Mouse (Mus musculus): ENCODE measurements around the gene Prdm11. TPM values are rescaled to one million over a fixed set of nuclear protein-coding genes. Genes with fewer than 3 reads are reported as not detected.
A peak's percentile ranks its signal among the peaks of the same experiment; 100 is the strongest.

Gene Prdm11
- total and polyA plus RNA-seq, 2 experiments from 2014 or later, result 1.5 to 7.9 TPM

DNA sequence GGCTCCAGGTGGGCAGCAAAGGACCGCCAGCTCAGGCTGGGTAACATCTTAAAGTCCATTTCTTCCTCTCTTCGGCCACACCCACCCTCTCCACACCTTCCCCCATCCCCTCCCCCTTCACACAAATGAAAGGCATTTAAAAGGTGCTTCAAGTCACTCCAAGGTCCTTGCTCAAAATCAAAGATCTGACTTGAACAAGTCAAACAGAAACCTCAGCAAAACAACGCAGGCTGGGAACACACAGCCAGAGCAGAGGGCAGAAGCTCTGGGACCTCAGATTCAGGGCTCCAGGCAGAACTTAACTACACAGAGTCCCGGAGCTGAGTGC is 78.2 kb downstream of the Prdm11 start:
- Histone ChIP-seq H3K27ac (ENCODE audit: low read depth, low read length) (no peak overlapping the region), H3K4me1 (ENCODE audit: insufficient read depth) (no peaks in the 10 kb centered on the region), H3K4me2 (ENCODE audit: low read depth) (no peak overlapping the region), H3K36me3 (ENCODE audit: insufficient read depth) (peaks cover 12% of the 10 kb centered on the region), H3K9me3 (ENCODE audit: low read length) (no peaks in the 10 kb centered on the region), H3K4me3 (ENCODE audit: low read depth, low read length) (no peak overlapping the region), H3K9ac (no peak overlapping the region), H3K27me3 (ENCODE audit: insufficient read depth, low read length) (no peaks in the 10 kb centered on the region)
- DNase-seq, result no peak
- 57% methylated on average over 4 of the region's 4 CpGs for WGBS
- ATAC-seq, result no peak
- TF ChIP-seq CTCF (IDR thresholded peaks at IDR 0.05; ENCODE audit: low read depth), result no peak

DNA sequence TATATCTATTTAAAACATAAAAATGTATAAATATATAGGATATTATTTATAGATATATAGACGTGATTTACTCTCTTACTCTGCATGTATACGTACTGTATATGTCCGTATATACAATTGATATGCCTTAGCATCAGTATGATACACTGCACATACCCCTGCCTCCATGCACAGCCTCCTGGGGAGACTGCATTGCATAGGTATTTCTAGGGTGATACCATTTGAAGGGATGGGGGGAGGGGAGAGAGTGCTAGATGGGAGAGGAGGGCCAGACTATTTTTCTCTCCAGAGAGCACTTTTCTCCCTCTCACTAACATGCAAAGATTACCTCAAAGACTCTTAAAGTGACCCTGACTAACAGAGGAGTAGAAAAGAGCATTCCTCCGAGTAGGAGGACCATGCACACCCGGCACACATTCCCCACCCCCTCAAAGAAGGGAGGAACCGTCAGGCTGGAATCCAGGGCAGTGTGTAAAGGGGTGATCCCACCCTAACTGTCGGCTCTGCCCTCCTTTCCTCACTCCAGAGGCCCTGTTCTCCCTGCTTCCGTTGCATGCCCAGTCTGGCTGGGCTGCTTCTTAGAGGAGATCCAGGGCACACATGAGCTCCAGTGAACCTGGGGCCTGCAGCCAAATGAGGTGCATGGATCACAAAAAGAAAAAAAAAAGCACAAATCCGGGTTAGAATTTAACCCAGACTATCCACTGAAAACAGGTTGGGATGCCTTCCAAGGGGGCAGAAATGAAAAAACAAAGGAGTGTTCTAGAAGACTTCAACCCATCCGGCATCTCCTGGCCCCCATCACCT is 78.7 kb downstream of the Prdm11 start:
- Histone ChIP-seq H3K4me1 (ENCODE audit: insufficient read depth) (no peaks in the 10 kb centered on the region), H3K9me3 (ENCODE audit: low read length) (no peaks in the 10 kb centered on the region), H3K27me3 (ENCODE audit: insufficient read depth, low read length) (no peaks in the 10 kb centered on the region), H3K9ac (no peak overlapping the region), H3K36me3 (ENCODE audit: insufficient read depth) (peaks cover 6% of the 10 kb centered on the region; the same call in 1 of the 2 replicates), H3K27ac (ENCODE audit: low read depth, low read length) (no peak overlapping the region), H3K4me3 (ENCODE audit: low read depth, low read length) (no peak overlapping the region), H3K4me2 (ENCODE audit: low read depth) (no peak overlapping the region)
- WGBS, result 28% methylated on average over 10 of the region's 10 CpGs
- peak; percentile 64 for ATAC-seq
- DNase-seq, result peak; percentile 9
- no peak for TF ChIP-seq CTCF (IDR thresholded peaks at IDR 0.05; ENCODE audit: low read depth)

DNA sequence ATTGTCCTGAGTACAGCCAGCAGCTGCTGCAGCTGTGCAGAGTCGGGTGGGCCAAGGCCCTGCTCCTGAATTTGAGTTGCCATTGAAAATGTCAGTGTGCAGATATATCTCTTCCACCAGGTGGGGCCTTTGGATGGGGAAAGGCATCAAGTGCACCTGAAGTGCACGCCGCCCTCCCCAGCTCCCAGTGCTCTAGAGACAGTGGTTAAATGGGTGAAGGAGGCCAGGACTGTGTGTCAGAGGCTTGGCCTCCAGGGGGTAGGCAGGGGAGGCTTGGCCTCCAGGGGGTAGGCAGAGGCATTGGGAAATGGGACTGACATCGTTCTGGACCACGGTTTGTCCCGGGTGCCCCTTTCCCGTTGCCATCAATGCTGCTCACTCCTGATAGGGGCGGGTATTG is 79.7 kb downstream of the Prdm11 start:
- 0 out of 2 replicates have a peak, but pooled peaks cover 5% of the 10 kb centered on the region for H3K36me3 ChIP-seq (ENCODE audit: insufficient read depth)
- 57% methylated on average over 8 of the region's 8 CpGs for WGBS
- no peak overlapping the region for H3K4me2 ChIP-seq (ENCODE audit: low read depth)
- DNase-seq (no peak), ATAC-seq (no peak)
- H3K4me3 ChIP-seq (ENCODE audit: low read depth, low read length), result no peak overlapping the region
- no peak overlapping the region for H3K9ac ChIP-seq
- no peak overlapping the region for H3K27ac ChIP-seq (ENCODE audit: low read depth, low read length)
- H3K4me1 ChIP-seq (ENCODE audit: insufficient read depth), result no peaks in the 10 kb centered on the region
- H3K27me3 ChIP-seq (ENCODE audit: insufficient read depth, low read length), result no peaks in the 10 kb centered on the region
- TF ChIP-seq CTCF (IDR thresholded peaks at IDR 0.05; ENCODE audit: low read depth), result peak; percentile 36
- H3K9me3 ChIP-seq (ENCODE audit: low read length), result no peaks in the 10 kb centered on the region

DNA sequence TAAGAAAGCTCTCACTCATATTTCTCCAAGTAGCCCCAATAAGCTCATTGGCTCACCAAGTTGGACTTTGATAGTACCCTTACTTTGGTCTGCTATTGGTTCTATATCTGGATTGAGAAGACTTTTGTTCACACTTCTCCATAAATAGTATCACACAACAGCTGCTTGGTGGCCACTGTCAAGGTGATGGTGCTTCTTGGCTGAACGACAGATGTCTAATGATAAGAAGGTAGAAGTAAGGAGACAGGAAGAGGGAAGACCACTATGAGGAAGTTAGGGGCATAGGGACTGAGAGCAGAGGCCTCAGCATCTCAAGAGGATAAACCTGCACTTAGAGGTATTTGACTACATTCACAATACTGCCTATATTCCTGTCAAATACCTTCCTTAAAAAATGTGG is 81.6 kb downstream of the Prdm11 start:
- ATAC-seq (no peak), DNase-seq (no peak)
- no peak overlapping the region for H3K4me3 ChIP-seq (ENCODE audit: low read depth, low read length)
- no peaks in the 10 kb centered on the region for H3K9me3 ChIP-seq (ENCODE audit: low read length)
- no peaks in the 10 kb centered on the region for H3K4me1 ChIP-seq (ENCODE audit: insufficient read depth)
- H3K36me3 ChIP-seq (ENCODE audit: insufficient read depth), result 0 out of 2 replicates have a peak, but pooled peaks cover 3% of the 10 kb centered on the region
- TF ChIP-seq CTCF (IDR thresholded peaks at IDR 0.05; ENCODE audit: low read depth), result no peak
- no peaks in the 10 kb centered on the region for H3K27me3 ChIP-seq (ENCODE audit: insufficient read depth, low read length)
- H3K27ac ChIP-seq (ENCODE audit: low read depth, low read length), result no peak overlapping the region
- H3K9ac ChIP-seq, result no peak overlapping the region
- 97% methylated on average over 1 of the region's 1 CpGs for WGBS
- no peak overlapping the region for H3K4me2 ChIP-seq (ENCODE audit: low read depth)

DNA sequence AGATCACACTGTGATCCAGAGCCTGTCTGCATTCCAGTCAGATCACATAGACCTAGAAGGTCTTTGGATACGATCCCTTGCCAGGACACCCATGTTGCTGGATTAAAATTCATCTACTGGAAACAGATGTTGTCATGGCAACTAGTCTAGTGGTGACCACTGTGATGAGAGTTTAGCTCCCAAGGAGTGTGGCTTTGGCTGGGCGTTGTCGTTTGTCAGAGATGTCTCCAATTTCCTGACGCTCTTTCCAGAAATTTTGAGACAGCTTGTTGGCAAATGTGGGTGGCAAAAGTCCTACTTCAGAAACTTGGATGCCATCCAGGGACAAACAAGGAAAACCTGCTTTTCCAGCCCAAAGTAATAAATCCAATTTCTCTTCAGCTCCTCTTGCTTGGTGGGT is 87.3 kb downstream of the Prdm11 start:
- TF ChIP-seq CTCF (IDR thresholded peaks at IDR 0.05; ENCODE audit: low read depth), result no peak
- Histone ChIP-seq H3K36me3 (ENCODE audit: insufficient read depth) (no peaks in the 10 kb centered on the region), H3K4me2 (ENCODE audit: low read depth) (no peak overlapping the region), H3K27me3 (ENCODE audit: insufficient read depth, low read length) (no peaks in the 10 kb centered on the region), H3K4me3 (ENCODE audit: low read depth, low read length) (no peak overlapping the region), H3K9ac (no peak overlapping the region), H3K9me3 (ENCODE audit: low read length) (no peaks in the 10 kb centered on the region), H3K27ac (ENCODE audit: low read depth, low read length) (no peak overlapping the region), H3K4me1 (ENCODE audit: insufficient read depth) (no peaks in the 10 kb centered on the region)
- ATAC-seq, result no peak; the same call in 1 of the 2 replicates
- WGBS, result 44% methylated on average over 4 of the region's 4 CpGs
- peak; percentile 47 for DNase-seq

DNA sequence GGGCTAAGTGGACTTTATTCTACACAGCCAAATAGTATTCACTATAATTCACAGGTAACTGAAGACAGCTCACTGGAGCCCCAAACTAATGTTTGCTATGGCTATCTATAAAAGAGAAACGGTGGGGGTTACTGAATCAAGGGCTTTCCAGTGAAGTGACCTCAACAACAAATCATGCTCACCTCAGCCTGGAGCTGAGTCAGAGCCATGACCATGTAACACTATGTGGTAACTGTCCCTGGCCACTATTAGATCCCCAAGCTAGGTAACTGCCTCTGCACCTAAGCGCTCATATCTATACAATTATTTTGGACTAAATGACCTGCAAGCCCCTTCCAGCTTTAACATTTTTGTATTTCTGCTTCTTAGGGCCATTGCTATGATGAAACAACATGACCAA is 89.0 kb downstream of the Prdm11 start:
- TF ChIP-seq CTCF (IDR thresholded peaks at IDR 0.05; ENCODE audit: low read depth), result no peak
- ATAC-seq (no peak), DNase-seq (no peak)
- H3K27me3 ChIP-seq (ENCODE audit: insufficient read depth, low read length), result no peaks in the 10 kb centered on the region
- no peak overlapping the region for H3K9ac ChIP-seq
- WGBS, result 88% methylated on average over 2 of the region's 2 CpGs
- no peaks in the 10 kb centered on the region for H3K4me1 ChIP-seq (ENCODE audit: insufficient read depth)
- H3K27ac ChIP-seq (ENCODE audit: low read depth, low read length), result no peak overlapping the region
- no peaks in the 10 kb centered on the region for H3K9me3 ChIP-seq (ENCODE audit: low read length)
- H3K36me3 ChIP-seq (ENCODE audit: insufficient read depth), result no peaks in the 10 kb centered on the region
- H3K4me2 ChIP-seq (ENCODE audit: low read depth), result no peak overlapping the region
- H3K4me3 ChIP-seq (ENCODE audit: low read depth, low read length), result no peak overlapping the region

DNA sequence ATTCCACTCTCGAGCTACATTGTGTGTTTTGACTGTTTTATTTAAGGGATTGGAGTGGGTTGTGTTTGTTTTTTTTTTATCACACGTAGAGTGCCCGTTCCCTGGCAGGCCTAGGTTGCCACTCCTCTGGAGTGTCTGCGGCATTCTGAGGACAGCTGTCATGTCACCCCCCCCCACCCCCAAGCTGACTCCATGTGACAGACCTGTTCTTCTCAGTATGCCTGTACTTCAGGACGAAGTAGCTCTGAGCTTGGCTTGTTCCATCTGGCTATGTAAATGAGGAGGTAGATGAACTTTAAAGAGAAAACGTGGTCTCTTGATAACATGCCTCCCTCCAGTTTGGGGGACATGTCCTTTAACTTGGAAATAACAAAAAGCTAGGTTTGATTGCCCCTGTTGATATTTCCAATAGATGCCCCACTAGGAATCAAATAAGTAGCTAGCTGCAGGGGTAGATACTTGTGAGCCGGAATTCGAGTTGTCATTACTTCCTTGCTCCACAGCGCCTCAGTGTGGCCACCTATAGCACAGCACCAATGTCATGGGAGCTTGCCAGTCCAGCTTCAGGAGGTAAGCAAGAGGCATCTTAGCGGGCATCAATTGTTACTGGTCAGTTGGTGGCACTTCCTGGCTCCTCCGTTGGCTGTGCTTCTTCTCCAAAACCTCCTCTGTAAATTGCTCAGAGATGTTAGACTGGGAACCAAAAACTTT is 91.4 kb downstream of the Prdm11 start:
- peak; percentile 66 for DNase-seq
- Histone ChIP-seq H3K4me2 (ENCODE audit: low read depth) (no peak overlapping the region), H3K27ac (ENCODE audit: low read depth, low read length) (no peak overlapping the region), H3K27me3 (ENCODE audit: insufficient read depth, low read length) (no peaks in the 10 kb centered on the region), H3K9me3 (ENCODE audit: low read length) (no peaks in the 10 kb centered on the region), H3K4me1 (ENCODE audit: insufficient read depth) (no peaks in the 10 kb centered on the region), H3K4me3 (ENCODE audit: low read depth, low read length) (no peak overlapping the region), H3K36me3 (ENCODE audit: insufficient read depth) (no peaks in the 10 kb centered on the region), H3K9ac (no peak overlapping the region)
- TF ChIP-seq CTCF (IDR thresholded peaks at IDR 0.05; ENCODE audit: low read depth), result peak; percentile 85
- 31% methylated on average over 11 of the region's 11 CpGs for WGBS
- ATAC-seq, result no peak

Data from forebrain, postnatal 0 days (tissue).